Mouse (Mus musculus) megakaryocyte, embryonic 14.5 days (primary cell): ENCODE measurements around the gene Gm14443.
"Not testable (repeated sequence)": the region's sequence is repeated elsewhere in the genome, so short reads cannot be mapped to it uniquely, and the experiment has no call there.

Experiments
- FLI1 ChIP-seq: IDR thresholded peaks from 2 replicates; pipeline ENCODE4 v1.6.1; 2012; ENCODE audit warnings: low read length, inconsistent platforms, mixed read lengths
- GATA1 ChIP-seq: IDR thresholded peaks from 3 replicates; pipeline ENCODE4 v1.6.1; 2012; ENCODE audit warnings: mixed read lengths, low read length, inconsistent platforms, borderline replicate concordance

DNA sequence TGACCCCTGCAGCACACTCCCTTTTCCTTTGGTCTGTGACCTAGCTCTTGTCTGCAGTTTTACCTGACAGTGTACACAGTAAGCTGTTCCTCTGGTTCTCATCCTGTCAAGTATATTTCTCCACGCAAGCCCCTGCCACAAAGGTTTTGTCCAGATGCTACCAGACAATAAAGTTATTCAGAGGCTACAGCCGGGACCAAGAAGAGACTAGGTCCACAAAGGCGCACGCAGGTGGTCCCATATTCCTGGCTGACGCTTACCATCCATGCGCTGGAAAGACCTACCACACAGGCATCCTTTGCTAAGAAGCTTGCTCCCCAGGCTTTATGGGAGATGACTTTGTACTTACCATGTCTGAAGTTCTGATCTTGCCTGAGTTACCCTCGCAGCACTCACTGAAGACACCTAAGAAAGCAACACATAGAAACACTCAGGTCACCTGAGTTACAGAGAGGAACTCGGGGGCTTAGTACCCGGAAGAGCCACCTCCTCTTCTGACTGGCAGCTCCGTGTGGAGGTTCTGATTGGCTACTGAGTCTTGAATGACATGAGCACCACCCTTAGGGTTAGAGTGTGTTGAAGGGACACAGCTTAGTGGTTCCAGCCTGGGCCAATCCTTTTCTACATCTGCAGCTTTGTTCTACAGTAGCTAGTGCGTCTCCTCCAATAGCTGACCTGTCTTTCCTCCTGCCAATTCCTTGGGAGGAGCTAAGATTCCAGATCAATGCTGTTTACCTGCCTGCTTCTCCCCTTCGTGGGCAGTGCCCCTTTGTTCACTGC is at the start of gene Gm14443:
- not testable (repeated sequence) for TF ChIP-seq FLI1, GATA1
